Mouse (Mus musculus) kidney, postnatal 10 days (tissue): ENCODE measurements around the gene Tjp2.
"Not testable (repeated sequence)": the region's sequence is repeated elsewhere in the genome, so short reads cannot be mapped to it uniquely, and the experiment has no call there.

Experiments used
- DNase-seq: peaks from one replicate; pipeline ENCODE4 v3.0.0; 2021; ENCODE audit warnings: mixed read lengths

Gene Tjp2

DNA sequence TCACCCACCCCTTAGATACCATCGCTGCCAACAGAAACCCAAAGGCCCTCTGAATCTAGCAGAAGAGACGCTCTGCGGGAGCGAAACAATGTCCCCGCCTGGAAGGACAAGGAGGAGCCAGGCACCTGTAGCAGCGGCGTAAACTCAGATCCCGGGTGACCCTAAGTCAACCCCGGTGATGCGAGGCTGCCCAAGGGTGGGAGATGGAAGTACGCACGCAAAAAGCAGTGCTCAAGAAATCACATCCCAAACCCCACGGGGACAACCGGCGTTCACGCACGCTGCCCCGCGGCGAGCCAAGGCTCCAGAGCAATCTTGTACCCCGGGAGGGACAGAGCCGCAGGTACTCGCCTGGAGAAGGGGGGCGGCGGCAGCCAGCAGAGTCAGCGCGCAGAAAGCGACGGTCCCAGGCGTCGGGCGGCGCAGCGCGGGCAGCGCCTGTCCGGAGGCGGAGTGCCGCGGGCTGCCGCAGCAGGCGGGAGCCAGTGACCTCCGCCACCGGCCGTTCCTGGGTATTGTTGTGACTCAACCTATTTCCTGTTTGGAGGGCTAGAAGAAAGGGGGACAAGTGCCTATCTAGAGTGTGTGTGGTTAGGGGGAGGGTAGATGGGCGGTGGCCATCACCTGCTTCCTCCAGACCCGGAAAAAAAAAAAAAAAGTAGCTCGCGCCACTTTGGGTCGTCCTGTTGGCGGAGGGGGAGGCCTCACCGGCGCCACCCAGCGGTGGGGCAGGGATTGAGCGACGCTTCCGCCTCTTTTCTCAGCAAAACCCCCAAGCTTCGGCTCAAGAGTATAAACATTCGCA is at the start of gene Tjp2:
TSS of gene Tjp2 (minus strand) at position 531 of the 805 bp plus-strand sequence.
- DNase-seq, result peak; percentile 78

DNA sequence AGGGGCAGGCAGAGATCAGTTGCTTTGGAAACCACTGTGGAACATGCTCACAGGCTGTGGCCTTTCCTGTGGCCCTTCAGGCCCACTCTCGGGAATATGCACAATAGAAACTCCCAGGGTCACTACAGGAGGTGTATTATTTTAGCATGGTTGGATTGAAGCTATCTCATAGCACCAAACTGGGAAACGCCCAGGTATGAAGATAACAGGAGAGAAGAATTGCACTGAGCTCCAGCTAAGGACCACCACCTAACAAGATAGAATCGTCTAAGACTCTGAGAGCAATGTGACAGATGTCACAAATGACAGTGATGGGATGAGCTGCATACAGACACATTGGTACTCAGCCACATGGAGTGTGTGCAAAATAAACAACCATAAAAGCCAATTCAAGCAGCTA is 49.5 kb upstream of the Tjp2 start:
- no peak for DNase-seq

DNA sequence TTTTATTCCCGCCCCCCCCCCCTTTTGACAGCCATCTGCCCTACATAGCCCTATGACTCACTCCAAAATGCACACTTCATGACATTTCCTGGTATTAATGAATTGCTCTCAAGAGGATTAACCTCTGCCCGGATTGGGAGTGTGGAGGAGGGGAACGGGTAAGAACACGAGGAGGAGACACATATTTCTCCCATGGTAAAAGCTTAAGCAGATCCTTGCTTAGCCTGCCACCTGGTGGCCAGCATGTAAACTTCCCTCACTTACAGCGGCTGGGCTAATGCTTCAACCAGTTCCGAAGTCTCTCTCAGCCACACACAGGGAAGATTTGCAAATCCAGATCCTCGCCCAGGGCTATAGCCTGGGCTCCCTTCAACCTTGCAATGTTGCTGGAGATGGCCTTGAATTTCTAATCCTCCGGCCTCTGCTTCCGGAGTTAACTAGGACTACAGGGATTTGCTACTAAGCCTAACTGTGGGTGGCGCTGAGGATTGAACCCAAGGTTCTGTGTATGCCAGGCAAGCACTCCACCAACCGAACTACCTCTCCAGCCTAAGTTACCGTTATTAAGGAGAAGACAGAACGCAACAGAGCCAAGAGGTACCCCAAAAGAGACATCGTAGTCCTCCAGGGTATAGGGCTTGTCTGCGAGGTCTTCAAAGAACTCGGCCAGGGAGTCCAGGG is 47.1 kb upstream of the Tjp2 start:
- peak; percentile 91 for DNase-seq

DNA sequence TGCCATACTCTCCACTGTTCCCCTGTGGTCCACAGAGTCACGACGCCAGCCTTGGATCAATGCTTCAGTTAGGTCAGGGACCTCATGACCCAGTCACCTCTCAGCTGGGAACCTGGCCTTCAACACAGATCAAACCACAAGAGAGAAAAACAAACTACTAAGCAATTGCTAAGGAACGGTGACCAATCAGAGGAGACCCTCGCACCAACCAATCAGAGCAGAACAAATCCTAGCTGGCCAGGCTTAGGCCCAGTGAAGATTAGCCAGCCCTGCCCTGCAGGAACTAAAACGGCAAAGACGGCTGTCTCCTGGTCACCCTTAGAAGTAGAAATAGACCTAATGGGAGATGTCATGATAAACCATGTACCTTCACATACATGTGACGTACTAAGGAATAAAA is 46.5 kb upstream of the Tjp2 start:
- DNase-seq, result peak; percentile 64

DNA sequence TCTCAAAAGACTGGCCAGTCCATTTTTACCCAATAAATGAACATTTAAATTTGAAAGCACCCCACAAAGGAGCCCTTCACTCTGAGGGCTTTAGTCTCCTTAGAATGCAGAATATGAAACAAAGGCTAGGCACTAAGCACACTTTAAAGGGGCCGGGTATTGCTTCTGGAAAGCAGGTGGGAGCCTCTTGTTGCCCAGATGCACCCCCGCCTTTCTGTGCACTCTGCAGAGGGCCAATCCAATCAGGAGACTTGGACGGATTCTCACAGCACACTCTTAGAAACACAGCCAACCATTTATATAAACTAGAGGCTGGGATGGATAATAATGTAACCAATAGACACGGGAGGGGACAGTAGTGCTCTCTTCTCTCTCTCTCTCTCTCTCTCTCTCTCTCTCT is 43.7 kb upstream of the Tjp2 start:
- no peak for DNase-seq

DNA sequence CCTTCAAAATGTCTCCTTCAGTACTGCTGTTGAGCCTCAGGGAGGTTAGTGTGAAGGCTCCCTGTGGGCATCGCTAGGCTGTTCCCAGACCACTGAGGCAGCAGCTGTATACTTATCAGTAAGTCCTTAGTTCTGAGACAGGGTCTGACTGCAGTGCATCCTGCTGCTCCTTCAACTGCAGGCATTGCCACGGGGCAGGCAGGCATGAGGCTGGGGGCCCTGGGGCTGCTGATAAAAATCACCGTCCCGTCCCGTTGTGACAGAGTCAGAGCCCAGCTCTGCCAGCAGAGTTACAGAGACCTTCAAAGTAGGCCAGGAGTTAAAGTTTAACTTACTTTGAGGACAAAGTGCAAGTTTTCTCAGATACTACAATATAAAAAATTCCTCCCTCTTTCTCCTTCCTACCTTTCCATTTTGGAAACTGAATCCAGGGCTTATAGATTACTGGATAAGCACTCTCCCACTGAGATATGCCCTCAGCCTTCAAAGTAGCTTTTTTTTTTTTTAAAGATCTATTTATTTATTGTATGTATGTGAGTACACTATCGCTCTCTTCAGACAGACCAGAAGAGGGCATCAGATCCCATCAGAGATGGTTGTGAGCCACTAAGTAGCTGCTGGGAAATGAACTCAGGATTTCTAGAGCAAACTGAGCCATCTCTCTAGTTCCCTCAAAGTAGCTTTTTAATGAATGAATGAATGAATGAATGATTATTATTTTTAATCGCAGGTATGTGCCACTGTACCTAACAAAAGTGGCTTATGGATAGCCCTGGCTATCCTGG is 41.4 kb upstream of the Tjp2 start:
- DNase-seq, result peak; percentile 63

DNA sequence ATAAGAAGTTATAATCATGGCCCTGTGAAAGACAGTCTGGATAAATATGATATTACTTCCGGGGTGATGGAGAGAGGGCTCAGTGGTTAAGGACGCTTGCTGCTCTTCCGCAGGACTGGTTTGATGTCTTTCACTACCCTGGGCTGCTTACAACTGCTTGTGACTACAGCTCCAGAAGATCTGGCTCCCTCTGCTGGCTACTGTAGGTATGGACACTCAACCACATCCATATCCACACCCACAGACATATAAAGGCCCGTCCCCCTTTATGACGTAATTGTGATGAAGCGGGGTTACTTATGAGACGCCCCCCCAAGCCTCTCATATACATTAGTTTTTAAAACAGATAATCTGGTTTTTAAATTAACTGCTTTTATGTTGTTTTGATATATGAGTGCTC is 40.2 kb upstream of the Tjp2 start:
- DNase-seq, result peak; percentile 94

DNA sequence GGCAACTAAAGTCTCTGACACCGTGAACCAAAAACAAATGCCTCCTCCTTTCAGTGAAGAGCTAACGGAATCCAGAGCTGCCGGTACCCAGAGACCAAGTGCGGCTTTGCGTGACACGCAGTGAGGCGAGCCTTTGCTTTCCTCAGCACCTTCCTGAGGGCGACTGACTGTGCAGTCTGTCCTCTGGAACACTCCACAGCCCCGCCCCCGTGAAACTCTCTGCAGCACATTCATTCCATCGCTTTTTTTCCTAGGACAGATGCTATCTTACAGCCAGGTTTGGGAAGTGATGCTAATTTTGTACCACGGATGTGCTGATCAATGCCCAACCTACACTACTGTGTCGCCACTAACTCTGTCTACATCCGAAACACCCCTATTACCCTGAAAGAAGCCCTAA is 37.9 kb upstream of the Tjp2 start:
- peak; percentile 54 for DNase-seq

DNA sequence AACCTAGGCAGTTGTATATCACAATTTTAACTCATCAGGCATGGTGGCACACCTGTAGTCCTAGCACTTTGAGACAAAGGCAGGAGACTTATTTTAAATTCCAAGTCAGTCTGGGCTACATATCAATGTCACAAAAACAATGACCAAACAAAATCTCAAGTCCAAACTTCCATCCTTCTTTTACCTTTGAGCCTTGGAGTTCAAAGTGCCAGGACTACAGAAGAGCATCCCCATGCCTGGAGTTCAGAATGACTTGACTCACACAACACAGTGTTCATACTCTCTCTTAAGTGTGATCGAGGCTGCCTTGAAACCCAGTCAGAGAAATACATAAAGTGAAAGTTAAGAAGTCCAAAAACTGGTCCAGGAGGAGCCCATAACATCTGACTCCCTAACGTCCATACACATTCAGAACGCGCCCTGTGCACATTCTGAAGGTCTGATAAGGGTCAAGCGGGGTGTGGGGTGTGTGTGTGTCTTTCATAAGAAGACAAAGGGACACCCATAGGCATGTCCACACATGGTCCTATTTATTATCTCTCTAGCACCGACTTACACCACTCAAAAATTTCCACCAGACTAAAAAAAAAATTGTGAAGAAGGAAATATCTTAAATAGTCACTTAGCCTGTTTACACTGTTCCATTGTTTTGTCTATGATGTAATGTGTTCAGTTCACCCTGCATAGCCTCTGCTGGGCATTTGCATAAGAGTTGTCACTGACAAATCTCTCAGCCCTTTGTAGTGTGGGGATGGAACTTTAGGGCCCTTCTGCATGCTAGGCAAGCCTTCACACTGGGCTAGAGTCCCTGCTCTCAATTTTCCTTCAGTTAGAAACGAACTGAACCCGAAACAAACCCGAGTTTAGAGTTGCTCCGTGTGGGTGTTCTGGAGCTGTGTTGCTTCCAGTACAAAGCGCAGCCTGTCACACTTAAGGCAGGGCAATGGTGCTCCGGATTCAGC is 34.8 kb upstream of the Tjp2 start:
- DNase-seq, result peak; percentile 30

DNA sequence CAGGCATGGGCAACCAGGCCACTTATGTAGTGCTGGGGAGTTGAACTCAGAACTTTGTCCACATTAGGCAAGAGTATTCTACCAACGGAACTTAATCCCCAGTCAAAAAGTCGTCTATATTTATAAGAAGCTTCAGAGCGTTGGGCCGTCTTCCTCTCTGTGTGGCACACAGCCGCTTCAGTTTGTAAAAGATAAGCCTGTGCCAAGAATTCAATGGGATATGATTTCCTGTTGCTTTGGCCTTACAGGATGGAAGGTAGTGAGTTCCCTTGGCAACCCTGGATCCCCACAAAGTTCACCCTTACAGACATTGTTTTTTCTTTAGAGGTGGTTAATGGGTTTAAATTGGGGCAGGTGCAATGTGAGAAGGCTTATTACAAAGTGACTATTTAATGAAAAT is 33.5 kb upstream of the Tjp2 start:
- DNase-seq, result peak; percentile 29

DNA sequence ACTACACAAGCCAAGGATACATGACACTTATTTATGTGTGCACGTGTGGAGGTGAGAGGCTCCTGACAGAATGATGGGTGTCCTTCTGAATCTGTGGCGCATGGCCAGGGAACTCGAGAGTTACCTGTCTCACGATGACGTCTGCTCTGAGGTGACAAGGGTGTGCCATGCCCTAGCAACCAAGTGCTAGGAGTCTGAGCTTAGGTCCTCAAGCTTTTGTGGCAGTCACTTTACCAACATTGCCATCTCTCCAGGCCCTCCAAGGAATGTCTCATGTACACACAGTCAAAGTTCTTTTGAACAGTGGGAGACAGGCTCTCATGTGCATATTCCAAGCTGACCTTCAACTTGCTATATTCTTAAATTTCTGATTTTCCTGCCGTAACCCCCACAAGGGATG is 33.1 kb upstream of the Tjp2 start:
- no peak for DNase-seq

DNA sequence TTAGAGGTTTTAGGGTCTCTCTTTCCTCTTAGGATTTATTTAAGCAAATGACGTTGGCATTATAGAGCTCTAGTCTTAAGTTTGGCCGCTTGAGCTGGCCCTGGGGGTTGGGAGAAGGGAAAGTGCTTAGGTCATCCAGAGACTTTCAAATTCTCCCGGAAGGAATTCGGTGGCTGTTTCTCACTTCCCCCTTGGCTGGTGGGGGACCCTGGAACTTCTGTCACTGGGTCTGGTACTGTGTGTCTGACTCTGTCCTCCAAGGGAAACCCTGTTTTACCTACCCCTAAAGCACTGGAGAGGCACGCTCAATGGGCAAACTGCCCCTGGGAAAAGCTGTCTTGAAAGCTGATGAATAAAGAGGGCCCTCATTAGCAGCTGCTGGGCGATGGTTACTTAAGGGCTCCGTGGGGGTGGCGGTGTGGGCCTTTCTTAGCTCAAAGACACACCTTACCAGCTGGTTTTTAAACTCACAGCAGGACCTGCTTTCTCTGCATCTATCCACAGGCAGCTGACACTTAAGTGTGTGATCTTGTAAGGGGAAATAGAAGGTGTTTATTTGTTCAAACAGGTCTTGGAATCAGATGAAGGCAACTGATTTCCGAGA is 28.9 kb upstream of the Tjp2 start:
- no peak for DNase-seq

DNA sequence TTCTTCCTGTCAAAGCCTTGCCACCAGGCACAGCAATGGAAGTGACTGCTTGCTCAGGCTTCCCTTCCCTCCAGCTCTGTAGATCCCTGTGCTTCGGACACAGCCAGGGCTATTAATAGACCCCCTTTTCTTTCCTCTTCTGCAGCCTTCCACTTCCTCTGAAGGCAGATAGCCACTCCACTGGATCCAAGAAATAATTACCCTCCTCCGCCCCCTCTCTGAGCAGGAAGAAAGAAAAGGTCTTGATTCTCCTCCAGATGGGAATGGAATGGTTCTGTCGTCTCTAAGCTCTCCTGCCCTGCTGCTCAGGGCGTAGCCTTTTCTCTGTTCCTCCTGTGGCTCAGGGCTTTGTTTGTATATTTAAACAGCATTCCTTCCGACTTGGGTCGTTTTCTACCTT is 27.0 kb upstream of the Tjp2 start:
- DNase-seq, result peak; percentile 49

DNA sequence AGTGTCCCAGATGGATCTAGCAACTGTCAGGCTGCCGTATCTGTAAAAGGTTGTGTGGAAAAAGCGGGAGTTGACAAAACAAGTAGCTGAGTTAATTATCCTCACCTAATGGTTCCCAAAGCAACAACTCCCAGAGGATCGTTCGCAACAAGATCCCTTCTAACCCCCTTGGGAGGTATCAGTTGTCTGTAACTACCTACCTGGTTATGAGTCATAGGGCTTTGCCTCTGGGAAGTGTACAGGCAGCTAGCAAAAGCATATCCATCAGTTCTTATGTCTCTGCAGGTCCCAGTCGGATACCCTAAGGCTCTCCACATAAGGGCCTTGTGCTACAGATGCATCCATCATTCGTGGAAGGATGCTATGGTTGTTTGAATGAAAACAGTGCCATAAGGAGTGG is 18.5 kb upstream of the Tjp2 start:
- no peak for DNase-seq

DNA sequence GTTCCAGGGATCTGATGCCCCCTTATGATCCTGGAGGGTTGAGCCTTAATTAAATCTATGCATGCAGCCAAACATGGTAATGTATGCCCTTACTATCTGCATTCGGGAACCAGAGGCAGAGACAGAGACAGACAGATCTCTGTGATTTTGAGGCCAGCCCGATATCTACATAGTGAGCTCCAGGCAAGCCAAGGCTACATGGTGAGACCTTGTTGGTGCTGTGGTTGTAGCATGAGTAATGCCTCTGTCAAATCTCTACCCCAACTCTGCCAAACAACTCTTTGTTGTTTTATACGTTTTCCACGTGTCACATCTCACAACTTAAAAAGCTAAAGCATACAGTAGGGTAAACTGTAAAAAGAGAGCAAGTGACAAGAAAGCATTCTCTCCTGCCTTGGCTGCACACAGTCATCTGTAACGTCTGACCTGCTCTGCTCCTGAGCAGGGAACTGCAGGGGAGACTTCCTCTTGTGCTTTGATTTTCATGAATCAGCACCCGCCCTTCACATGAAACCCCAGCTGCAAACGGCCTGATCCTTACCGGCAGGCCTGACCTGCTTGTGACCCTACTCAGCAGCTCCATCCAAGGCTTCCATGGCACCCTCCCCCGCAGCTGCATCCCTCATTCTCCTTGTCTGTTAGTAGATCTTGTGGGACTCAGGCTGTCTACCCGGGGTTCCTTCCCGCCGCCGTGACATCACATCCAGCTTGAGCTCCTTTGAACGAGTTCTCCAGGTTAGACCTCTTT is 17.1 kb upstream of the Tjp2 start:
- DNase-seq, result peak; percentile 48

DNA sequence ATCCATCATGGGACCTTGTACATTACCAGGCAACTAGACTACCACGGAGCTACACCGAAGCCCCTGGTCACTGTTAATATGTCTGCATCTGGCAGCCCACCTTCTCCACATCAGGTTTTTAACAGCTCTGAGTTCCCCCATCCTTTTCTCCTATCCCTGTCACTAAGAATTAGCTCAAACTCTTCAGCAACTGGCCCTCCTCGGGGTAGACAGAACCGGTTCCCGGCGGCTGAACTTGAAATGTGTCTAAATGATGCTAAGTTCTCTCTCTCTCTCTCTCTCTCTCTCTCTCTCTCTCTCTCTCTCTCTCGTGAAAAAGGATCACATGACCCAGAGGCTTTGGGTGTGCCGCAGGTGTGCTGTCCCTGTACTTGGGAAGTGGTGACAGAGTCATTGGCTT is 16.4 kb upstream of the Tjp2 start:
- DNase-seq, result no peak

DNA sequence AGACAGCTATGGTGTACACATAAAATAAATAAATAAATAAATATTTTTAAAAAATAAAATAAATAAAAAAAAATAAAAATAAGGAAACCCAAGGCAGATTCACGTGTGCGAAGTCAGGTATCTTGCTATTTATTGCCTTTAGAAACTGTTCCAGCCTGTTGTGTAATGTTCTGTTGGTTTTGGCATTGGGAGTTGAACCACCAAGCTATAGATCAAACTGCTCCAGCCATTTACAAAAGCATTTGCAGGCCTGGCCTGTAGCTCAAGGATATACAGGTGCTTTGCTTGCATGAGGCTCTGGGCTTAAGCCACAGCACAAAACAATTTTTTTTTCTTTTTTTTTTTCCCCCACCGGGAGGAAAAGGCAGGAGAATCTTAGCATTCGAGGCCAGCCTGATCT is 13.2 kb upstream of the Tjp2 start:
- no peak for DNase-seq

DNA sequence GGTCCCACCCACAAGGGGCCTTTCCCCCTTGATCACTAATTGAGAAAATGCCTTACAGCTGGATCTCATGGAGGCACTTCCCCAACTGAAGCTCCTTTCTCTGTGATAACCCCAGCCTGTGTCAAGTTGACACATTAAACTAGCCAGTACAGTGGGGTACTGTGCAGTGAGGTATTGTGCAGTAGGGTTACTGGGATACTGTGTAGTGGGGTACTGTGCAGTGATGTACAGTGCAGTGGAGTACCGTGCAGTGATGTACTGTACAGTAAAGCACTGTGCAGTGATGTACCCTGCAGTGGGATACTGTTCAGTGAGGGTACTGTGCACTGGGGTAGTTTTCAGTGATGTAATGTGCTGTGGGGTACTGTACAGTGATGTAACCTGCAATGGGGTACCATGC is 7.5 kb upstream of the Tjp2 start:
- DNase-seq, result not testable (repeated sequence)

DNA sequence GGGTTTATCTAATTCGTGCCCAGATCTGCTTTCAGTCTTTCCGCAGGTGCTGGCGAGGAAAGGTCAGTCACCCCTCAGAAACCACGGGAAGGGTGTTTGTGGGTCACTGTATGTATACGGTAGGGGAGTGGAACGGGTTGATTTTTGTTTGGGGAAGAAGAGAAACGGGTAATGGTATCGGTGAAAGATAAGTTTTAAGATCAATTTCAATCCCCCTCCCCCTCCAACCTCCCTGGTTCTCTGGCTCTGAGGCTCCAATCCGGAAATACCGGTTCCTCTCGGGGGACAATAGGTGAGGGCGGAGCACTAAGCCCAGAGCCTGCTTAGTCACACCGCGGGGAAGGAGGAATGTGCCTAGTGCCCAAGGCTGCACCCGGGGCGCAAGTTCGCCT is 471 bp upstream of the Tjp2 start:
- peak; percentile 81 for DNase-seq

DNA sequence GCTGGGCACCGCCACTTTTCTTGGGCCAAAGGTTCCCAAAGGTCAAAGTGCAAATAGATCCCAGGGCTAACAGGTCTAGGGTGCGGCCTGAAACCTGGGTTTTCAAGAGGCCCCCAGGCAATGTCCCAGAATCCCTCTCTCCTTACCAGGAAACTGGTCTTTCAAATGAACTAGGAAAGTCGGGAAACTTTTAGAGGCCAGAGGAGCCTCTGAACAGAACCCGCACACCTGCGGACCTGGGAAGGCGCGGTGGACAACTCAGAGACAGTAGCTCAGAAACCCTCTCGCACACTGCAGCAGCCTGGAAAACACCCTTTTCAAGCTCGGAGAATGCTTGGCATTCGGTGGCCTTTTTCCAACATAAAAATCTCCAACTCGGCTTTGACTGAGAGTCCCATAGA is 979 bp downstream of the Tjp2 start:
- DNase-seq, result peak; percentile 48

DNA sequence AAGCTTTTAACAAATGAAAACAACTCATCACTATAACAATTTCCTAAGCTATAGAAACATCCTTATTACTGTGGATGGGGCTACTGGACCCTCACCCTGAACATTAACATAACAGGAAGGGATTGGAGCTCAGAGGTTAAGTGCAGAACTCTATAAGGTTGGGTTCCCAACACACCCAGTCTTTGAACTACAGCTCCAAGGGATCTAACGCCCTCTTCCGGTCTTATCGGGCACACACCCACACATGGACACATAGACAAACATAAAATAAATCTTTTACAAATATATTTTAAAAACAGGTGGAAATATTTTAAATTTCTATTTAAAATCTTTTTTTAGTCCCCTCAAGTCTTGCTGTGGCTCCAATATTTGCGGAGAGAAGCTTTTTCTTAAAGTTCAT is 3.4 kb downstream of the Tjp2 start:
- DNase-seq, result no peak
